Mouse (Mus musculus) neutrophil, adult 83 days (primary cell): ENCODE results near the gene Nap1l2. TPM values are rescaled to one million over a fixed set of nuclear protein-coding genes. Genes with fewer than 3 reads are reported as not detected.

Source experiments
- total RNA-seq, 2 experiments: library from RNA; stranded (reverse); gene quantifications; one replicate each; pipeline ENCODE4 v1.2.4; 2023

The Nap1l2 gene
- total RNA-seq = under 1 TPM; 0.39 to 0.53 TPM

DNA sequence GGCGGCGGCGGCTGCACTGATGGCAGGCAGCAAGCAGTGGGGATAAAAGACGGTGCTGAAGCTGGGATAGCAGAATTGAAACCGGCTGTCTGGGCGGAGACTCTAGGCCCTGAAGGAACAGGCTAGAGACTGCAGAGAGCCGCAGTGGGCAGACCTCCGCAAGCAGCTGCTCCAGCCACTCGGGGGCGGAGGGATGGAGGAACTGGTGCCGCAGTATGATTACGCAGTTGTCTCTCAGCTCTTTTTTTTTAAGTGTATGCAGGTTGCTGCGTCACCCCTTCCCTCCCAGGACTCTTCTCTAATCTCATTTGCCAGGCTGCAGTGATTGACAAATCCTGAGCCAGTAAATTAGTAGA is at the start of gene Nap1l2:
Nap1l2 (minus strand) TSS at position 210 of the 356 bp plus-strand sequence.

Other genes with a start within 250 kb of the Nap1l2 start
- gene Cdx4, start 134.8 kb upstream of the Nap1l2 start, total RNA-seq = not detected
- under 1 TPM in 1 of 2 experiments, not detected in 1; 0.04 TPM for gene Chic1, start 169.8 kb upstream of the Nap1l2 start, total RNA-seq
- not detected for gene Tsx, start 227.8 kb upstream of the Nap1l2 start, total RNA-seq
- not detected for gene Gm26992, start 235.4 kb upstream of the Nap1l2 start, total RNA-seq